Mouse (Mus musculus) thymus, adult 2 months (tissue): Measurements from ENCODE around the gene Gm10840.

ENCODE experiments used
- CTCF ChIP-seq: fragments of 200-500 bp; IDR thresholded peaks from 2 replicates; pipeline ENCODE4 v1.5.1; 2012; ENCODE audit warnings: mild to moderate bottlenecking, control low read depth, low read length, moderate library complexity, borderline replicate concordance; ENCODE audit not compliant: control insufficient read depth, poor library complexity, insufficient read depth; ENCODE audit errors: extremely low read depth
- POLR2A ChIP-seq: fragments of 200-500 bp; IDR thresholded peaks from 2 replicates; pipeline ENCODE4 v1.6.1; 2012; ENCODE audit warnings: mild to moderate bottlenecking, low read length, control low read depth, moderate library complexity; ENCODE audit not compliant: control insufficient read depth, poor library complexity, insufficient read depth; ENCODE audit errors: extremely low read depth

DNA sequence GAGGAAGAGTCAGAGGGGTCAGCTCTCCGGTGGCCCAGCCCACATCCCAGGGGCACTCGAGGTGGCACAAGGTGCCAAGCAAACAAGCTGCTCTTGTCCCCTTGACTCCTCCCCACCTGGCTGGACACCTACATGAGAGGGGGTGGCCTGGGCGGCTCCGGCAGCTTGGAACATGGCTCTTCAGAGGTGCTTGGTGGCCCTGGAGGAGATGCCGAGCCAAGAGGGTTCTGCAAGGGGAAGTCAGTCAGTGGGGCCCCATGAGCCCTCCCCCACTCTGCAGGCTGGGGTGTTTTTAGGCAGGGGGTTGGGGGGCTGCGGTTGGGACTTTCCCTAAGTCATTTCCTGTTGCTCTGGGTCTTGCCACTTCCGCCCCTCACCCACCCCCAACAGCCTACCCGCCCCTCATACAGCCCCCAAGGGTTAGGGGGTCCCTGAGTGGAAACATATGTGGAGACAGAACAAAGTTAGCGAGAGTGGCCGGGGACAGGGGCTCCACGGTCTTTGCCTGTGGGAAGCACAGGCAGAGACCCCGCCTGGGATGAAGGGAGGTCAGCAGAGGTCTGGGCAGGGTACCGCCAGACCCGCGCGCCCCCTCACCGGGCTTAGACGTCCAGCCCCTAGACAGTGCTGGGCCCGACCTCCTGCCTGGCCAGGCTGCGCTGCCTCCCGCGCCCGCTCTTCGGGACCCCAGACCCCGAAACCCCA, 1.3 kb upstream of the Gm10840 start:
- TF ChIP-seq CTCF (no peak), POLR2A (peak; percentile 87)
